Mouse (Mus musculus): Measurements from ENCODE around the gene Hbp1.

Hbp1 gene

GRCm38 (mm10) chr12:31949759-31950658 lies at the start of gene Hbp1:
Gene Hbp1 (minus strand): TSS chr12:31950535.
- peak; percentile 99 for DNase-seq (ENCODE audit: low read depth, low spot score)

GRCm38 (mm10) chr12:31998706-31999105 lies 48.4 kb upstream of the Hbp1 start:
- no peak for DNase-seq (ENCODE audit: low read depth, low spot score)

GRCm38 (mm10) chr12:31997328-31997878 lies 47.1 kb upstream of the Hbp1 start:
- no peak for DNase-seq (ENCODE audit: low read depth, low spot score)

DNA sequence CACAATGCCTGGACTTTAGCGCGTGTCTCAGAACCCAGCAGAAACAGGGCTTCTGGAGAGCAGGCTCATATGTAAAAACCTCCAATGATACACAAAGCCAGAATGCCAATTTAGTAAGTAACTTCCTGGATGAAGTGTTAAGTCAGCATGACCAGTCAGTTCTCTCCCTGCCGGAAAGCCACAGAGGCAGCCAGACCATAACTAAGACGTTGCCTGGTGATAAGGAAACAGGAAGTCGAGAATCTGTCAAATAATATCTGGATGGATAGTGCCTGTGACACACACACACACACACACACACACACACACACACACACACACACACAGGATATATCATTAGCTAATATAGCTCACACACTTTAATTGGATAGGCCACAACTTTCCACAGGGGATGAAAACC lies 46.5 kb upstream of the Hbp1 start:
- peak; percentile 44 for DNase-seq (ENCODE audit: low read depth, low spot score)

DNA sequence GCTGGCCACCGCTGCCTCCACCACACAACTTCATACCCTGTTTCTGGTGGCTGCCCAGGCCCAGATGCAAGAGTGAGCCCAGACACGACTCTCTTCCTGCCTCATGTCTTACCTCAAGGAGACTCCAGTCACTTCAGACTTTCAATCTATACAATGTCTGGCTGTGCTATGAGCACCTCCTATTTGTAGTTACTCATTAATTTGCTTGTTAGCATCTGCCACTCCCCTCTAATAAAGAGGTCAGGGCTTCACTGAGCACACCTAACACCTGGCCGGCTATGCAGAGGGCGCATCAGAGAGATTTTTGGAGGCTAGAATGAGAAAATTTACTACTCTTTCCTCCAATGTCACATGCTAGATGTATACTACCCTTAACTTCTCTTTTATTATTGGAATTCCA lies 40.2 kb upstream of the Hbp1 start:
- no peak for DNase-seq (ENCODE audit: low read depth, low spot score)

DNA sequence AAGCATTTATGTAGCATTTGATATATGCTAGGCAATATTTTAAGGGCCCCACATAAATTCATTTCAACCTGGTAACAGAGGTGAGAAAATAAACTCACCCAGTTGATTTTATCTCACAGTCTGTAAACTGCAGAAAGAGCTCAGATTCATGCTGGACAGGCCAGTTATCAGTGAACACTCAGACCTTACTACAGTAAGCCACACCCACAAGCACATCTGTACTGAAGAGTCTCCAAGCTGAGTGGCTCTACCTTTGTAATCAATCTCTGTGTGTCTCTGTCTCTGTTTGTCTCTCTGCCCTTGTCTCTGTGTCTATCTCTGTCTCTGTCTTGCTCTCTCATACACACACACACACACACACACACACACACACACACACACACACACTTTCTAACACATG lies 39.4 kb upstream of the Hbp1 start:
- no peak for DNase-seq (ENCODE audit: low read depth, low spot score)

DNA sequence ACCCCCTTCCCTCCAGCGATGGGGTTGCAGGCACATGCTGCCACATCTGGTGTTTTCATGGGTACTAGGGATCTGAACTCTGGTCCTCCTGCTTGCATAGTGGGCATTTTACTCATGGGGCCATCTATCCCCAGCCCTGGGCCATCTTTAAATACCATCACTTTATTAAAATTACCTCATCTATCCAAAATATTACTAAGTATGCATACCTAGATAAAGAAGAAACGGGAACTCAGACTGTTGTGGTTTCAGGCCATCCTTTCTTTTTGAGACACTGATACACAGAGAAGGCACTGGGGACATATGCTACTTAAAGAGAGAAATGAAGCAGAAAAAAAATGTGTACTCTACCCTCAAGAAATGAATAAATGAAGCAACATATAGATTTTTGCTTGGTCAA lies 36.1 kb upstream of the Hbp1 start:
- no peak for DNase-seq (ENCODE audit: low read depth, low spot score)

- DNase-seq (ENCODE audit: low read depth, low spot score), result no peak
Observed at GRCm38 (mm10) chr12:31985738-31986137, 35.4 kb upstream of the Hbp1 start.

DNA sequence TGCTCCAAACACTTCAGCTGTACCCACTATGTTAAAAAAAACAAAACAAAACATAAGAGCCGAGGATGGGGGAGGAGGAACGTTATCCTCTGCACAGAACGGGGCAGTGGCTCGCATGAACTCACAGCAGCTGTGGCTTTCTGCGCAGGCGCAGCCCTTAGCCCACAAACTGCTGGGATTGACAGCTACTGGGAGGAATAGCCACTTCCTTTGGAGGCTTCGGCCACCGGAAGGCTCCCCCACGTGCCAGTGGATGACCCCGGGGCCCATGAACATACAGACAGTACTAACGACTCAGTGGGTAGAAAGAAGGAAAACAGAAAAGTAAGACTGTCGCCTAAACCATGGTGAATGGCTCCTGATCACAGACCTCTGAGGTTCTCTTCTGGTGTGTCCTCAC lies 34.3 kb upstream of the Hbp1 start:
- DNase-seq (ENCODE audit: low read depth, low spot score), result no peak

DNA sequence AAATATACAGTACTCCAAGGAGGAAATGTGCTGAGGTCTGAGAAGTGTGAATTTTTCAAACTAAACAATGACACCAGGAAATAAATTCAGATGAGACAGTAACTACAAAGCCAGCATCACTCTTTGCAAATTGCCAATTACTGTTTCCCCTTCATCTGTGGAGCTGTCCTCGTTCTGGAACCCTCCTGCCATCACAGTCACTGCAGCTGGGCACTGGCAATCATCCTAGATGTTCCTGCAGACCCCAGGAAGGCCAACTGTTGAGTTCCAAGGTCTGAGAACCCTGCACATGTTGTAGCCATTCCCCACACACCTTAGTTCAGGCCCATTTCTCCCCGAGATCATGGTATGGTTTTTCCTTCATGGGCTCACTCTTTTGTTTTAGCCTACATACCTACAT lies 33.9 kb upstream of the Hbp1 start:
- no peak for DNase-seq (ENCODE audit: low read depth, low spot score)

DNA sequence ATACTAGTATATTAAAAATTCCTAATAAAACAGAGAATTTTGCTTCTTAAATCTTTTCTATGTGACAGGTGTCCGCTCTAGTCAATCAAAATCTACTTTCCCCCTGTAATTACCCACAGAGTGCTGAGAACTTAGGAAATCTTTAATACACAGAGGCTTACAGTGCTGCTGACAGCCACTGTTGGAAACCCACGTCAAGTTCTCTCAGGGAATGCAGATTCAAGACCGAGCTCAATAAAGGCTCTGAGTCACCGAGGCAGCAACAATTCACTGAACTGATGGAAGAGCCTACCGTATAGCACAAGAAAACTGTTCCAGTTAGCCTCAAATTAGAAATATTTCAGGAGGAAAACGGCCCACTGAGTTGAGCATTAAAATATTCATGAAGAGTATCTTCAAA lies 33.4 kb upstream of the Hbp1 start:
- DNase-seq (ENCODE audit: low read depth, low spot score), result no peak

GRCm38 (mm10) chr12:31983238-31983637 lies 32.9 kb upstream of the Hbp1 start:
- no peak for DNase-seq (ENCODE audit: low read depth, low spot score)

GRCm38 (mm10) chr12:31977613-31978195 lies 27.4 kb upstream of the Hbp1 start:
- DNase-seq (ENCODE audit: low read depth, low spot score), result no peak

DNA sequence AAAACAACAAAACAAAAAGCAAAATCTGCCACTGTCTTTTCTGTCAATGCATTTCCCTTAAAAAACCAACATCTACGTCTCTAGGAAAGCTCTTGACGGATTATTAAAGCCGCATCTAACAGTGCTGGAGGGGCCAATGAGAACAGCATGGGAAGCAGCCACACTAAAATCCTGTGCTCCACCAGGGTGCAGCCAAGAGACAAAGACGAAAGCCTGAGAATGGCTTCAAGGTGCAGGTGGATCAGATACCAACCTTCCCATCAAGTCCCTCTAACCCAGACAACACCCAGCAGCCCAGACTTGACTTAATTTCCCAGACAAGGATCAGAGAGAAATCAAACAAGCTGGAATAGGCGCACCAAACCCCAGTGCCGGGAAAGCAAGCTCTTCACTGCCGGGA lies 26.2 kb upstream of the Hbp1 start:
- no peak for DNase-seq (ENCODE audit: low read depth, low spot score)

DNA sequence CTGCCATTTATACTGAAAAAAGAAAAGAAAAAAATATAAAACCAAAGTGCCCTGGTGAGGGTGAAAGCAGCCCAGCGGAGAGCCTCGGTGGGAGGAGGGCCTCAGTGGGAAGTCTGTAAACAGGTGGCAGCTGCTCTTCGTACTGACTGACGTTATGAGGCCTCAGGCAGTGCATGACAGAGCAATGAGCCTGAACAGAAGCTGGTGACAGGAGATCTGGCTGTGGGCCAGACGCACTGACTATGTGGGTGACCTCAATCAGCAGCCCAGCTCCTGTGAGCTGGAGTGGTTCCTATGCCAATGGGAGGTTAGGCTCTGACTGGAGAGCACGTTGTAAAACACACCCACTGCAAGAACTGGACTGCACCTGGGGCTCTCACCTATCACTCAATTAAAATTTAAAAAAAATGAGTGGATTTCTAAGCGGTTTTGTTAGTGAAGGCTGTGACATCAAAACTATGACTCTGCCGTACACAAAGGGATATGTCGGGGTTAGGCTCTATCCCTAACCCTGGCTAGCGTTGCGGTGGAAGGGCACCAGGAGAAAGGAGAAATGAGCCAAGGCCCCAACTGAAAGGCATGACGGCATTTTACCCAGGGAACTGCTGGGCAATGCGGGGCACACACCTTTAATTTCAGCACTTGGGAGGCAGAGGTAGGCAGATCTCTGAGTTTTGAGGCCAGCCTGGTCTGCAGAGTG lies 23.3 kb upstream of the Hbp1 start:
- DNase-seq (ENCODE audit: low read depth, low spot score), result peak; percentile 88

GRCm38 (mm10) chr12:31971547-31971946 lies 21.2 kb upstream of the Hbp1 start:
- DNase-seq (ENCODE audit: low read depth, low spot score), result no peak

DNA sequence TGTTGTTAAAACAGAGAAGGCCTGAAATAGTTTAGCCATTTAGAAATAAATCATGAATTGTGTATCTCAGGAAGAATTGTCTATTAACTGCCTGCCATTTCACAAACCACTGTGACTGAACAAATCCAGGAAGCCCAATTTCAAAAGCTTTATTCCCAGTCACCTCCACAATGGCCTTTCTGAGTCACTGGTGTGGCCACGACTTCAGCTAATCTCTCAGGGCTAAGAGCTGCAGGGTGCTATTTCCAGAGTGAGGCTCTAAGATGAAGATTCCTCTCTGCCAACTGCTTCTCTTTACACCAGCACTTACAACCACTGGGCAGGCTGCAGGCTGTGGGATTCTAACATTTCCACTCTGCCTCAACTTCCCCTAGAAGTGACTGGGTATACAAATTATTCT lies 18.8 kb upstream of the Hbp1 start:
- no peak for DNase-seq (ENCODE audit: low read depth, low spot score)

DNA sequence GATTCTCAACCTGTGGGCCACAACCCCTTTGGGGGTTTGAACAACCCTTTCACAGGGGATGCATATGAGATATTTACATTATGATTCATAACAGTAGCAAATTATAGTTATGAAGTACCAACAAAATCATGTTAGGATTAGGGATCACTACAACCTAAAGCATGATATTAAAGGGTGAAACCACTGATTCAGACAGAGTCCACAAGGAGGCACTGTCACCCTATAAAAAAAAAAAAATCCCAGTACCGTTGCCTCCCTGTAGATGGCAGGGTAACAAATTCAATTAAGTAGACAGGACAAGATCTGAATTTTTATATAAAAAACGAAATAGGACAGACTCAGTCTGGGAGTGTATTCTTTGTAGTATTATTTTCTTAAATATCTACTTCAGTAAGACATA lies 17.2 kb upstream of the Hbp1 start:
- DNase-seq (ENCODE audit: low read depth, low spot score), result peak; percentile 71

GRCm38 (mm10) chr12:31966405-31966804 lies 16.1 kb upstream of the Hbp1 start:
- no peak for DNase-seq (ENCODE audit: low read depth, low spot score)

- DNase-seq (ENCODE audit: low read depth, low spot score), result no peak
Observed at GRCm38 (mm10) chr12:31965517-31966212, 15.3 kb upstream of the Hbp1 start.

DNA sequence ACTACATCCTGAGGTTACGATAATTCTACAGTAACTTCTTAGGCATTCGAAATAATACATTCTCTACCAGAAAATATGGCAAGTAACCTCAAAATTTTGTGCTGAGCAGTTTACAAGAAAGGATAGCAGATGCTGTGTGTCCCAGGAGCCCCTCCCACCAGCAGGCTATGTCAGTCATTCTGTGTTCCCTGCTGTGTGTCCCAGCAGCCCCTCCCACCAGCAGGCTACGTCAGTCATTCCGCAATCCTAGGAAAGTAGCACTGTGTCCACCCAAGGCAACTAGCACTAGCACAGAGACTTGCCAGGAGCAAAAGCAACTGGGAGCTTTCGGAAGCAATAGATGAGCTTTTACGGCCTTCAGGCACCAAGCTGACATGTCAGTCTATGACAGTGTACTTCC lies 13.7 kb upstream of the Hbp1 start:
- no peak for DNase-seq (ENCODE audit: low read depth, low spot score)

- DNase-seq (ENCODE audit: low read depth, low spot score), result no peak
Observed at GRCm38 (mm10) chr12:31955843-31956242, 5.5 kb upstream of the Hbp1 start.
